Mouse (Mus musculus): ENCODE measurements around the gene Zfp982.

DNA sequence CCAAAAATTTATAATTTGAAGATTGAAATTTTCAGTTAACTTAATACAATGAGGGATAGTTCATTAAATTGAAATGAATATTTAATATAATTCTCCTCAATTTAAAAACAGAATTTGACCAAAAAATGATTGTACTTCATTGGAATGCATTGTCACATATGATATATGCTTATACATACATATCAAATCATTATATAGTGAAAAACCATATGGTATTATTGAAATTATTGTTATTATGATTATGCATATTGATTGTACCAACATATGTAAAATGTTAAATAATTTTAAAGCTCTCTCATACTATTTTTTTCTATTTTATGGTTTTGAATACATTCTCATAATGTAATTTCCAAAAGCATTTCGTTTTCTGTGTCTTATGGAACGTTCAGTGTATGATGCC, 17.0 kb downstream of the Zfp982 start:
- TF ChIP-seq CTCF (IDR thresholded peaks at IDR 0.05; ENCODE audit: control insufficient read depth, insufficient read depth, low read length) (no peak), POLR2A (IDR thresholded peaks at IDR 0.05; ENCODE audit: borderline replicate concordance, control insufficient read depth, low read depth, low read length) (no peak)

Data from bone marrow, adult 2 months (tissue).